Mouse (Mus musculus) forebrain, embryonic 13.5 days (tissue): ENCODE data around the gene Caprin1. TPM values are rescaled to one million over a fixed set of nuclear protein-coding genes. Genes with fewer than 3 reads are reported as not detected.

ENCODE experiments used
- ATAC-seq: fragments of 200-750 bp; cut with Nextera tagmentation; 2 replicates; pipeline ENCODE4 v1.8.0; 2017
- H3K27ac ChIP-seq: fragments of 300-500 bp; sonication (generic); 2 replicates; pipeline ENCODE4 v1.5.1; 2015; ENCODE audit warnings: inconsistent platforms, mild to moderate bottlenecking, moderate library complexity
- H3K27me3 ChIP-seq: fragments of 300-500 bp; sonication (generic); 2 replicates; pipeline ENCODE4 v1.6.1; 2015; ENCODE audit warnings: mild to moderate bottlenecking, inconsistent platforms
- H3K36me3 ChIP-seq: fragments of 300-500 bp; sonication (generic); 2 replicates; pipeline ENCODE4 v1.6.1; 2015; ENCODE audit warnings: mild to moderate bottlenecking, inconsistent platforms; ENCODE audit not compliant: poor library complexity, severe bottlenecking
- H3K4me1 ChIP-seq: fragments of 300-500 bp; sonication (generic); 2 replicates; pipeline ENCODE4 v1.6.1; 2015; ENCODE audit warnings: inconsistent platforms
- H3K4me2 ChIP-seq: fragments of 300-500 bp; sonication (generic); 2 replicates; pipeline ENCODE4 v1.6.1; 2015; ENCODE audit warnings: inconsistent platforms, mild to moderate bottlenecking, moderate library complexity
- H3K4me3 ChIP-seq: fragments of 300-500 bp; sonication (generic); 2 replicates; pipeline ENCODE4 v1.5.1; 2015; ENCODE audit warnings: mild to moderate bottlenecking, inconsistent platforms
- H3K9ac ChIP-seq: fragments of 300-500 bp; sonication (generic); 2 replicates; pipeline ENCODE4 v1.6.1; 2015; ENCODE audit warnings: mild to moderate bottlenecking, inconsistent platforms
- H3K9me3 ChIP-seq: fragments of 300-500 bp; sonication (generic); replicated peaks from 2 replicates; pipeline ENCODE4 v1.6.1; 2016; ENCODE audit warnings: inconsistent platforms
- WGBS: fragments of 180-500 bp; shearing (Covaris S2); methylation state at CpG from one replicate; pipeline ENCODE4 v1.1.7; 2015; 5-methylcytosine and 5-hydroxymethylcytosine counted together
- microRNA-seq: library from miRNA; unstranded; fragments of <30 nt; microRNA quantifications from one replicate; pipeline ENCODE4, GENCODE M21; 2016
- polyA plus RNA-seq: library from polyadenylated mRNA; unstranded; fragments of >200 nt; fragmentation: Nextera tagmentation; extraction: Ambion mirVana; gene quantifications from 2 replicates; pipeline ENCODE4 v1.2.1, GENCODE M21; 2015

Caprin1 gene
- polyA plus RNA-seq, 1 experiment from 2014 or later, result 439 TPM

- 83% methylated on average over 4 of the region's 4 CpGs for WGBS
- Histone ChIP-seq H3K4me2 (no peak overlapping the region), H3K9ac (no peak overlapping the region), H3K4me3 (no peak overlapping the region), H3K36me3 (peaks cover 43% of the 10 kb centered on the region), H3K9me3 (no peaks in the 10 kb centered on the region), H3K27ac (no peak overlapping the region), H3K4me1 (no peaks in the 10 kb centered on the region), H3K27me3 (no peaks in the 10 kb centered on the region)
- no peak for ATAC-seq
Observed at GRCm38 (mm10) chr2:103714412-103714811, 83.0 kb downstream of the Caprin1 start.

DNA sequence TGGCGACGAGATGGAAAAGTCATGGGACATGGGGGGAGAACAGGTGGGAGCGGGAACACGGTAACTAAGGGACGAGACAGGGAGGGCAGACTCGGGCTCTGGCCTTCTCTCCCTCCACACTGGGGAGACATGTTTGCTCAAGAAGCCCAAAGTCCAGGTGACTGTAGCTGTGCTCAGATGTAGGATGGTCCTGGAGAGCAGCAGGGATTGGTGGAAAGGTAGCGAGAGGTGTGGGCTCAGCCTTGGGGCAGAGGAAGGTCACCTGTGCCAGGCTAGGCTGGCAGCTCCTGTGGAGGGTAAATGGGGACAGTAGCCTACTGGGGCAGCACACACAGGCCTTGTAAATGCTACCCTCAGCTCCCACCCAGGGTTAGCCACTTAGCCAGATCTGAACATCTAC, 83.6 kb downstream of the Caprin1 start:
- peaks cover 43% of the 10 kb centered on the region for H3K36me3 ChIP-seq
- H3K4me1 ChIP-seq, result no peaks in the 10 kb centered on the region
- H3K27ac ChIP-seq, result no peak overlapping the region
- no peaks in the 10 kb centered on the region for H3K27me3 ChIP-seq
- no peak overlapping the region for H3K4me2 ChIP-seq
- no peak overlapping the region for H3K9ac ChIP-seq
- no peaks in the 10 kb centered on the region for H3K9me3 ChIP-seq
- H3K4me3 ChIP-seq, result no peak overlapping the region
- WGBS, result 91% methylated on average over 7 of the region's 7 CpGs
- ATAC-seq, result no peak

Small RNA genes within 50 kb of the gene (microRNA-seq; reads per million reads assigned to microRNA genes)
- not detected for gene Gm22757
- not detected for gene Gm22761

Other genes starting within 250 kb of the Caprin1 start
- 6.9 and 8.3 TPM in 2 replicates for gene Abtb2, start 231.3 kb downstream of the Caprin1 start, polyA plus RNA-seq
- 23.8 and 25.8 TPM in 2 replicates for gene Nat10, start 36.4 kb downstream of the Caprin1 start, polyA plus RNA-seq
- gene Lmo2, start 160.3 kb upstream of the Caprin1 start, polyA plus RNA-seq, result 19.8 and 23.3 TPM in 2 replicates
- 60.2 and 60.6 TPM in 2 replicates for gene Fbxo3, start 230.1 kb upstream of the Caprin1 start, polyA plus RNA-seq
- 1.7 and 1.8 TPM in 2 replicates for gene 4931422A03Rik, start 230.7 kb upstream of the Caprin1 start, polyA plus RNA-seq